Mouse (Mus musculus) left cerebral cortex, postnatal 36 days (tissue): ENCODE results near the gene Eif4b. TPM values are rescaled to one million over a fixed set of nuclear protein-coding genes. Genes with fewer than 3 reads are reported as not detected.
A peak's percentile ranks its signal among the peaks of the same experiment; 100 is the strongest.
"Not testable (repeated sequence)": the region's sequence is repeated elsewhere in the genome, so short reads cannot be mapped to it uniquely, and the experiment has no call there.

ENCODE experiments used
- DNase-seq, 2 experiments: peaks; one replicate each; pipeline ENCODE4 v3.0.0; 2021 to 2022; ENCODE audit warnings: low spot score in 2 of 2, mixed read lengths in 1 of 2
- intact Hi-C: fragments of 180-260 bp; cut with DNase I; formaldehyde crosslinking; loops from one replicate; pipeline ENCODE4 v1.15.1; 2025
- total RNA-seq, 2 experiments: library from RNA; stranded (reverse); gene quantifications; 2 replicates each; pipeline ENCODE4 v1.2.3; 2021

Gene Eif4b
- total RNA-seq, 2 experiments from 2014 or later: 157 to 165 TPM

GRCm38 (mm10) chr15:102074070-102074731 lies 628 bp downstream of the Eif4b start:
- intact Hi-C loops: loop anchor here (10.0 kb wide), 1 partner anchor 849 kb away; the partner anchor contains the start of gene Grasp
- DNase-seq: peak; percentile 58 to 65

- intact Hi-C loops: loop anchor here (10.0 kb wide), 1 partner anchor 850 kb away; the partner anchor contains the start of gene Grasp
- DNase-seq: no peak
These were observed 1.5 kb downstream of the Eif4b start for GRCm38 (mm10) chr15:102074876-102075585.

- DNase-seq: no peak
- intact Hi-C loops: loop anchor here (10.0 kb wide), 1 partner anchor 852 kb away; the partner anchor contains the start of gene Grasp
These were observed 3.6 kb downstream of the Eif4b start for GRCm38 (mm10) chr15:102077111-102077677.

- no peak for DNase-seq
- intact Hi-C loops: loop anchor here (10.0 kb wide), 1 partner anchor 854 kb away; the partner anchor contains the start of gene Grasp
These were observed 5.6 kb downstream of the Eif4b start for GRCm38 (mm10) chr15:102079221-102079620.

- intact Hi-C loops: loop anchor here (10.0 kb wide), 1 partner anchor 855 kb away; the partner anchor contains the start of gene Grasp
- DNase-seq: not testable (repeated sequence)
These were observed 6.4 kb downstream of the Eif4b start for GRCm38 (mm10) chr15:102079924-102080323.

GRCm38 (mm10) chr15:102080429-102080828 lies 6.9 kb downstream of the Eif4b start:
- intact Hi-C loops: no loop called here
- no peak for DNase-seq

- DNase-seq: no peak
- intact Hi-C loops: no loop called here
These were observed 8.6 kb downstream of the Eif4b start for GRCm38 (mm10) chr15:102082148-102082547.

- intact Hi-C loops: no loop called here
- DNase-seq: no peak
These were observed 9.5 kb downstream of the Eif4b start for GRCm38 (mm10) chr15:102083028-102083427.

- DNase-seq: no peak
- intact Hi-C loops: no loop called here
These were observed 16.5 kb downstream of the Eif4b start for GRCm38 (mm10) chr15:102089914-102090585.

GRCm38 (mm10) chr15:102091063-102091679 lies 17.6 kb downstream of the Eif4b start:
- intact Hi-C loops: no loop called here
- no peak for DNase-seq

GRCm38 (mm10) chr15:102091688-102092087 lies 18.1 kb downstream of the Eif4b start:
- intact Hi-C loops: no loop called here
- no peak for DNase-seq

GRCm38 (mm10) chr15:102092222-102092621 lies 18.6 kb downstream of the Eif4b start:
- intact Hi-C loops: no loop called here
- DNase-seq: no peak

GRCm38 (mm10) chr15:102094157-102094556 lies 20.6 kb downstream of the Eif4b start:
- no peak for DNase-seq
- intact Hi-C loops: no loop called here

GRCm38 (mm10) chr15:102094988-102095387 lies 21.4 kb downstream of the Eif4b start:
- intact Hi-C loops: no loop called here
- no peak for DNase-seq

GRCm38 (mm10) chr15:102097147-102097915 lies 23.8 kb downstream of the Eif4b start:
- intact Hi-C loops: no loop called here
- DNase-seq: no peak

GRCm38 (mm10) chr15:102097991-102098555 lies 24.5 kb downstream of the Eif4b start:
- intact Hi-C loops: no loop called here
- DNase-seq: no peak

GRCm38 (mm10) chr15:102099260-102099659 lies 25.7 kb downstream of the Eif4b start:
- no peak for DNase-seq
- intact Hi-C loops: no loop called here

GRCm38 (mm10) chr15:102099771-102100160 lies 26.2 kb downstream of the Eif4b start:
- no peak for DNase-seq
- intact Hi-C loops: no loop called here
